Mouse (Mus musculus): Measurements from ENCODE around the gene Ccdc171.

DNA sequence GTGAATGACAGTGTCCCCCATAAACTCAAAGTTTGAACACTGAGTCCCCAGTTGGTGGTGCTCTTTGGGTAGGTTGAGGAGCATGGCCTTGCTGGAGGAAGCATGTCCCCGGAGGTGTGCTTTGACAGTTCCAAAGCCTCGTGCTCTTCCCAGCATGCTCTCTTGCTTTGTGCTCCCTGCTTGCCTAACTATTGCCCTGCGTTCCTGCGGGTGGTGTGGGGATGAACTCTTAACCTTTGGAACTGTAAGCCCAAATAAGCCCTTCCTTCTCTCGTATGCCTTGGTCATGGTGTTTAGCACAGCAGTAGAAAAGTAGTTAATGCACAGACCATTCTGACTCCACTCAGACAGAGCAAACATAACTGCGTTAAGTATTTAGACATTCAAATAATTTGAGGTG, 47.2 kb downstream of the Ccdc171 start:
- TF ChIP-seq POLR2A (IDR thresholded peaks at IDR 0.05; ENCODE audit: borderline replicate concordance, extremely low read depth, low read depth, low read length) (no peak), CTCF (IDR thresholded peaks at IDR 0.05; ENCODE audit: insufficient read depth, low read length) (no peak)

All from lung, adult 2 months (tissue).